ENCODE assay signal across 8 mouse cellular contexts in genomic region chr1:79857681-79858388, GRCm38 (mm10). TPM values are rescaled to one million over a fixed set of nuclear protein-coding genes. Genes with fewer than 3 reads are reported as not detected.
DNase-seq lines count a peak whose midpoint lies in the region; ATAC-seq and TF ChIP-seq lines count a peak whose summit lies in the region.

No protein-coding gene starts in this region.

- H3K36me3 ChIP-seq in ES-E14 (ENCODE audit: control insufficient read depth, insufficient read depth, low read length, poor library complexity, severe bottlenecking) = no peaks in the 10 kb centered on the region
- H3K36me3 ChIP-seq in limb, embryonic 10.5 days = no peaks in the 10 kb centered on the region
- H3K36me3 ChIP-seq in neural tube, embryonic 13.5 days = no peaks in the 10 kb centered on the region

- TF ChIP-seq CTCF in embryonic fibroblast, embryonic 13.5 days (IDR thresholded peaks at IDR 0.05; ENCODE audit: borderline replicate concordance, insufficient read depth, low read length) = no peak

- peak overlapping the region; percentile 63 for H3K9ac ChIP-seq in ES-E14 (ENCODE audit: insufficient read depth, low read depth, low read length, poor library complexity, severe bottlenecking)
- H3K9ac ChIP-seq in neural tube, embryonic 13.5 days = peak overlapping the region; percentile 88

- in situ Hi-C loops in ES-E14 (cut with MboI; ENCODE audit: low sequenced_read_pairs in 2 of 2, unreplicated experiment in 2 of 2) = no loop called here

- peaks cover 0 to 3% of the 10 kb centered on the region in 2 experiments; a peak in 2 of 4 replicates for H3K4me1 ChIP-seq in ES-E14 (ENCODE audit: control insufficient read depth in 2 of 2, insufficient read depth in 2 of 2, low read length in 2 of 2, poor library complexity in 1 of 2)
- peaks cover 6% of the 10 kb centered on the region; the same call in 1 of the 2 replicates for H3K4me1 ChIP-seq in embryonic fibroblast, embryonic 13.5 days (ENCODE audit: control insufficient read depth, insufficient read depth, low read length)
- H3K4me1 ChIP-seq in limb, embryonic 10.5 days = peaks cover 64% of the 10 kb centered on the region
- peaks cover 76% of the 10 kb centered on the region for H3K4me1 ChIP-seq in neural tube, embryonic 13.5 days (replicated peaks)

- H3K27ac ChIP-seq in ES-E14 (ENCODE audit: insufficient read depth, low read depth, low read length, poor library complexity, severe bottlenecking) = no peak overlapping the region
- H3K27ac ChIP-seq in embryonic fibroblast, embryonic 13.5 days (ENCODE audit: insufficient read depth, low read length) = no peak overlapping the region
- peak overlapping the region; percentile 96 for H3K27ac ChIP-seq in limb, embryonic 10.5 days
- peak overlapping the region; percentile 57 for H3K27ac ChIP-seq in neural tube, embryonic 13.5 days (replicated peaks)

- no peaks in the 10 kb centered on the region for H3K27me3 ChIP-seq in limb, embryonic 10.5 days (ENCODE audit: low read depth, poor library complexity, severe bottlenecking)
- H3K27me3 ChIP-seq in neural tube, embryonic 13.5 days = no peaks in the 10 kb centered on the region

- no peaks in the 10 kb centered on the region for H3K9me3 ChIP-seq in ES-E14 (ENCODE audit: control insufficient read depth, insufficient read depth, low read depth, low read length)
- H3K9me3 ChIP-seq in limb, embryonic 10.5 days (replicated peaks) = no peaks in the 10 kb centered on the region
- H3K9me3 ChIP-seq in neural tube, embryonic 13.5 days = no peaks in the 10 kb centered on the region

- 2% methylated on average over 32 of the region's 32 CpGs for WGBS in limb, embryonic 10.5 days
- 1% methylated on average over 32 of the region's 32 CpGs for WGBS in neural tube, embryonic 13.5 days

- peak; percentile 4 for DNase-seq in kidney, adult 11 months
- no peak for DNase-seq in kidney, postnatal 25 days
- no peak for DNase-seq in ES-E14 (ENCODE audit: low read depth, low spot score)
- DNase-seq in limb, embryonic 10.5 days (ENCODE audit: low spot score) = no peak
- DNase-seq in adrenal gland, postnatal 14 days = no peak
- DNase-seq in urinary bladder, postnatal 25 days (ENCODE audit: low spot score) = no peak

- peak overlapping the region; percentile 67 to 88 for H3K4me3 ChIP-seq in ES-E14 (ENCODE audit: insufficient read depth in 1 of 2, low read depth in 1 of 2, low read length in 2 of 2, poor library complexity in 1 of 2, severe bottlenecking in 1 of 2)
- H3K4me3 ChIP-seq in embryonic fibroblast, embryonic 13.5 days (ENCODE audit: insufficient read depth, low read length) = peak overlapping the region; percentile 67
- H3K4me3 ChIP-seq in limb, embryonic 10.5 days = peak overlapping the region; percentile 68
- H3K4me3 ChIP-seq in neural tube, embryonic 13.5 days = peak overlapping the region; percentile 83

- peak; percentile 36; the same call in 1 of the 2 replicates for ATAC-seq in neural tube, embryonic 13.5 days (ENCODE audit: low read depth)

- no peak for TF ChIP-seq POLR2A in embryonic fibroblast, embryonic 13.5 days (IDR thresholded peaks at IDR 0.05; ENCODE audit: low read depth, low read length)

- H3K4me2 ChIP-seq in neural tube, embryonic 13.5 days = peak overlapping the region; percentile 94

TF ChIP-seq in ES-E14, 5 proteins besides CTCF, POLR2A, EP300 and RAD21:
- TF ChIP-seq CHD2 (IDR thresholded peaks at IDR 0.05; ENCODE audit: low read depth, low read length) (no peak), MAFK (IDR thresholded peaks at IDR 0.05; ENCODE audit: insufficient read depth, low read depth, low read length) (no peak), ZC3H11A (IDR thresholded peaks at IDR 0.05; ENCODE audit: borderline replicate concordance, low read depth, low read length) (no peak), HCFC1 (IDR thresholded peaks at IDR 0.05; ENCODE audit: borderline replicate concordance, insufficient read depth, low read length) (no peak), ZNF384 (IDR thresholded peaks at IDR 0.05; ENCODE audit: low read depth, low read length) (no peak)
TF ChIP-seq in ES-E14: peak in this region for 0.

RNA-seq across cellular contexts. Expression of gene Serpine2, which starts 3.1 kb away (rescaled TPM):
- 34.6 and 37.0 TPM in 2 replicates for total RNA-seq in ES-E14 (2012; rRNA removed)
- polyA plus RNA-seq in embryonic fibroblast, embryonic 13.5 days (2011; ENCODE audit: insufficient read length, low read depth, missing spikeins) = 313 and 352 TPM in 2 replicates
- 129 and 143 TPM in 2 replicates for polyA plus RNA-seq in limb, embryonic 10.5 days (2016; fragmentation: Nextera tagmentation; extraction: Ambion mirVana)
- 271 and 304 TPM in 2 replicates for polyA plus RNA-seq in neural tube, embryonic 13.5 days (2015; fragmentation: Nextera tagmentation; extraction: Ambion mirVana)
- 8.4 and 14.1 TPM in 2 replicates for total RNA-seq in adrenal gland, postnatal 14 days (2021)

Comparison
In these comparisons a context has a peak if more than half of its experiments do, and no peak if none do; other contexts are left out.
1. H3K27ac ChIP-seq: peak in limb, embryonic 10.5 days (single experiment) and neural tube, embryonic 13.5 days (single experiment); none in ES-E14 (single experiment) and embryonic fibroblast, embryonic 13.5 days (single experiment).
2. Peak in every context shown above with its lines, with median percentiles within 50 percentile points of each other: H3K4me3 ChIP-seq.